Mouse (Mus musculus): ENCODE data around the gene Gm9887. TPM values are rescaled to one million over a fixed set of nuclear protein-coding genes. Genes with fewer than 3 reads are reported as not detected.

Gm9887 gene
- polyA plus RNA-seq, 1 experiment from 2014 or later: 1.3 TPM

Small RNAs within 50 kb of the gene (microRNA-seq; reads per million reads assigned to microRNA genes)
- gene Gm47299 (not detected), gene Gm47305 (not detected)

Other genes with a start within 250 kb of the Gm9887 start
- 1,159 and 1,322 TPM in 2 replicates for gene Rps29, start 213.3 kb downstream of the Gm9887 start, polyA plus RNA-seq (2016; fragmentation: Nextera tagmentation; extraction: Ambion mirVana)
- gene Lrr1, start 203.6 kb downstream of the Gm9887 start, polyA plus RNA-seq (2016; fragmentation: Nextera tagmentation; extraction: Ambion mirVana): 33.3 and 35.8 TPM in 2 replicates
- 467 and 542 TPM in 2 replicates for gene Rpl36al, start 188.4 kb downstream of the Gm9887 start, polyA plus RNA-seq (2016; fragmentation: Nextera tagmentation; extraction: Ambion mirVana)
- 32.6 and 34.3 TPM in 2 replicates for gene Mgat2, start 188.3 kb downstream of the Gm9887 start, polyA plus RNA-seq (2016; fragmentation: Nextera tagmentation; extraction: Ambion mirVana)
- gene Gm49383, start 175.4 kb downstream of the Gm9887 start, polyA plus RNA-seq (2016; fragmentation: Nextera tagmentation; extraction: Ambion mirVana): 49.8 and 57.0 TPM in 2 replicates
- gene Dnaaf2, start 174.0 kb downstream of the Gm9887 start, polyA plus RNA-seq (2016; fragmentation: Nextera tagmentation; extraction: Ambion mirVana): 17.0 TPM in 2 replicates
- 43.8 and 51.4 TPM in 2 replicates for gene Gm49384, start 168.2 kb downstream of the Gm9887 start, polyA plus RNA-seq (2016; fragmentation: Nextera tagmentation; extraction: Ambion mirVana)
- gene Pole2, start 144.3 kb downstream of the Gm9887 start, polyA plus RNA-seq (2016; fragmentation: Nextera tagmentation; extraction: Ambion mirVana): 28.8 and 34.5 TPM in 2 replicates
- gene Klhdc1, start 131.3 kb downstream of the Gm9887 start, polyA plus RNA-seq (2016; fragmentation: Nextera tagmentation; extraction: Ambion mirVana): 2.5 and 3.1 TPM in 2 replicates
- 208 and 218 TPM in 2 replicates for gene Klhdc2, start 75.8 kb downstream of the Gm9887 start, polyA plus RNA-seq (2016; fragmentation: Nextera tagmentation; extraction: Ambion mirVana)
- gene Nemf, start 15.3 kb downstream of the Gm9887 start, polyA plus RNA-seq (2016; fragmentation: Nextera tagmentation; extraction: Ambion mirVana): 96.6 and 97.2 TPM in 2 replicates
- 32.2 and 34.4 TPM in 2 replicates for gene Arf6, start 308 bp downstream of the Gm9887 start, polyA plus RNA-seq (2016; fragmentation: Nextera tagmentation; extraction: Ambion mirVana)
- gene Vcpkmt, start 210.6 kb upstream of the Gm9887 start, polyA plus RNA-seq (2016; fragmentation: Nextera tagmentation; extraction: Ambion mirVana): 20.1 and 21.4 TPM in 2 replicates

Measured in midbrain, embryonic 10.5 days (tissue).